Mouse (Mus musculus) lung, embryonic 14.5 days (tissue): ENCODE results near the gene Vav2. TPM values are rescaled to one million over a fixed set of nuclear protein-coding genes. Genes with fewer than 3 reads are reported as not detected.

Experiments
- ATAC-seq: fragments of 200-750 bp; cut with Nextera tagmentation; 2 replicates; pipeline ENCODE4 v1.8.0; 2017; ENCODE audit warnings: mild to moderate bottlenecking, moderate TSS enrichment, moderate library complexity; ENCODE audit not compliant: insufficient read depth
- DNase-seq: peaks from one replicate; pipeline ENCODE4 v3.0.0-alpha.2; 2015
- H3K27ac ChIP-seq: fragments of 300-500 bp; sonication (generic); 2 replicates; pipeline ENCODE4 v1.5.1; 2014; ENCODE audit warnings: low read depth, mild to moderate bottlenecking, moderate library complexity
- H3K27me3 ChIP-seq: fragments of 300-500 bp; sonication (generic); 2 replicates; pipeline ENCODE4 v1.6.1; 2014; ENCODE audit warnings: low read length, control low read depth; ENCODE audit not compliant: insufficient read depth
- H3K36me3 ChIP-seq: fragments of 300-500 bp; sonication (generic); 2 replicates; pipeline ENCODE4 v1.6.1; 2014; ENCODE audit warnings: control low read depth; ENCODE audit not compliant: insufficient read depth
- H3K4me1 ChIP-seq: fragments of 300-500 bp; sonication (generic); 2 replicates; pipeline ENCODE4 v1.6.1; 2014; ENCODE audit warnings: antibody characterized with exemption, control low read depth; ENCODE audit not compliant: insufficient read depth
- H3K4me2 ChIP-seq: fragments of 300-500 bp; sonication (generic); 2 replicates; pipeline ENCODE4 v1.6.1; 2014; ENCODE audit warnings: mild to moderate bottlenecking
- H3K4me3 ChIP-seq: fragments of 300-500 bp; sonication (generic); 2 replicates; pipeline ENCODE4 v1.5.1; 2014; ENCODE audit warnings: low read depth, low read length
- H3K9ac ChIP-seq: fragments of 300-500 bp; sonication (generic); 2 replicates; pipeline ENCODE4 v1.6.1; 2014
- H3K9me3 ChIP-seq: fragments of 300-500 bp; sonication (generic); 2 replicates; pipeline ENCODE4 v1.6.1; 2016; ENCODE audit warnings: low read depth, low read length, control low read depth
- CTCF ChIP-seq: IDR thresholded peaks from 2 replicates; pipeline ENCODE4 v1.5.1; 2016; ENCODE audit warnings: antibody characterized with exemption, low read depth
- WGBS: fragments of 180-500 bp; shearing (Covaris S2); extraction: QIAGEN DNeasy Blood & Tissue Kit; methylation state at CpG from one replicate; pipeline ENCODE4 v1.1.7; 2014; 5-methylcytosine and 5-hydroxymethylcytosine counted together
- polyA plus RNA-seq: library from polyadenylated mRNA; unstranded; fragments of >200 nt; fragmentation: Nextera tagmentation; extraction: Ambion mirVana; gene quantifications from 2 replicates; pipeline ENCODE4 v1.2.1, GENCODE M21; 2014

Gene Vav2
- polyA plus RNA-seq, 1 experiment from 2014 or later, result 8.6 TPM

DNA sequence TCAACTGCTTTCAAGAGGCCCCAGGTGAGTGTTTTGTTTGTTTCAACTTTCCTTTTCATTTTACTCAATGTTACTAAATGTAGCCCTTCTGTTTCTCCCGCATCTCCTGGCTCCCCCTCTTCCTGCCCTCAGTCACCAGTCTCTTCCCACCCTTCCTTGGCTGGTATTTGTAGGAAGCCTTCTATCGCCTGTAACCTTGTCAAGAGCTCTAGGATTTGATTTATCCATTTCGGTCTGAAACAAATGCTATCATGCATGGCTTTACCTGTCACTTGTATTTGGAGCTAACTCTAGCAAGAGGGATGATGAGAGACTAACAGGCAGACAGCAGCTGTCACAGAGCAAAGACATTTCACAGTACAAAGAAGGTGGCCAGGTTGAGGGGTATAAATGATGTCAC is 18.6 kb downstream of the Vav2 start:
- Histone ChIP-seq H3K4me3 (no peak overlapping the region), H3K4me1 (peaks cover 40% of the 10 kb centered on the region), H3K27ac (no peak overlapping the region), H3K27me3 (no peaks in the 10 kb centered on the region), H3K9me3 (no peaks in the 10 kb centered on the region), H3K36me3 (no peaks in the 10 kb centered on the region), H3K9ac (no peak overlapping the region), H3K4me2 (no peak overlapping the region)
- ATAC-seq (no peak), DNase-seq (no peak)
- no peak for TF ChIP-seq CTCF
- 49% methylated on average over 3 of the region's 3 CpGs for WGBS

DNA sequence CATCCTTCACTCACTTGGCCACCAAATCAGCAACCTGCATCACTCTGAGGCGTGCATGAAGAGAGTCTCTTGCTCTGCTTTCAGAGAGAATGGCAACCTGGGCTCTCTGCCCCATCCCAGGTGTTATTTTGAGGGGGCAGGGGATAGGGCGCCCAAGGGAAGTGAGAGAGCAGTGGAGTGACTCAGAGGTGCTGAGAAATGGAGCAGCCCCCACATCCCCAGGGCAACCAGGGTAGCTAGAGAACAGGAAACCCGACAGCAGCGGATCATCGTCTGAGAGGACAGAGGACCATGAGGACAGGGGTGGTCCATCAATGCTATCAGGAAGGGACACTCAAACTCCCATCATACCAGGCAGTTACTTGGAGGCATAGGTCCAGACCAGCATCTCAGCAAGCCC is 19.9 kb downstream of the Vav2 start:
- WGBS, result 76% methylated on average over 5 of the region's 5 CpGs
- Histone ChIP-seq H3K36me3 (no peaks in the 10 kb centered on the region), H3K4me1 (peaks cover 32% of the 10 kb centered on the region), H3K9me3 (no peaks in the 10 kb centered on the region), H3K4me2 (no peak overlapping the region), H3K27me3 (no peaks in the 10 kb centered on the region), H3K4me3 (no peak overlapping the region), H3K9ac (no peak overlapping the region), H3K27ac (no peak overlapping the region)
- ATAC-seq, result no peak
- no peak for DNase-seq
- TF ChIP-seq CTCF, result no peak

- no peak overlapping the region for H3K9ac ChIP-seq
- no peak for DNase-seq
- WGBS, result 50% methylated on average over 5 of the region's 5 CpGs
- H3K9me3 ChIP-seq, result no peaks in the 10 kb centered on the region
- H3K36me3 ChIP-seq, result no peaks in the 10 kb centered on the region
- no peak overlapping the region for H3K4me3 ChIP-seq
- ATAC-seq, result no peak
- H3K27ac ChIP-seq, result 0 out of 2 replicates have a peak overlapping the region, but pooled peaks have one; percentile 9
- TF ChIP-seq CTCF, result no peak
- H3K27me3 ChIP-seq, result no peaks in the 10 kb centered on the region
- H3K4me2 ChIP-seq, result no peak overlapping the region
- H3K4me1 ChIP-seq, result peaks cover 23% of the 10 kb centered on the region
Observed at GRCm38 (mm10) chr2:27405094-27405884, 21.5 kb downstream of the Vav2 start.

DNA sequence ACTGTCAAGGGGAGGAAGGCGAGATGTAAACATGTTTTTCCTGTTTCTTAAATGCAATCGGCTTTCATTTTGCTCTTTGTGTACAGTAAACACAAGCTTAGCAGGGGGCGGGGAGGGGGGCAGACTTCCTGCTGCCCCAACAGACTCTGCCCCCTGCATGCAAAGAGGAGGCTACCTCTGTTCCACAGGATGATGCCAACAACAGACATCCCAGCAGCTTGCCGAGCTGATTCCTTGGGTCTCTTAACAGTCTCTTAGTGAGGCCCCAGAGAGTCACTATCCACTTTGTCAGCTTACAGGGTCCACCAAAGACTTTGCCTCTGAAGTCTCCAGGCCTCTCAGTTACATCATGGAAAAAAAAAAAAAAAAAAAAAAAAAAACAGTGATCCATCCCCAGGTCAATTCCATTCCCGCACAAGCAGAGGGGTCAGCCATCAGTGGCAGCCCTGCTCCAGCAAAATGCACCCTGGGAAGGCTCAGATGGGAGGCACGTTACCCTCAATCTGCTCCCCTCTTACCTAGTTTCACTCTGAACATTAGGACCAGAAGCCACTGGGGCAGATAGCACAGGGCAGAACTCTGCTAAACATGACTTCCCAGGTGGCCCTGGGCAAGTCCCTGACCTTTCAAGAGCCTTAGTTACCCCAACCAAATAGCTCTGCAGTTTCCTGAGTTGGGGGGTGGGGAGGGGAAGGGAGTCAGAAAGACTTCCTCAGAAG is 22.3 kb downstream of the Vav2 start:
- no peaks in the 10 kb centered on the region for H3K27me3 ChIP-seq
- WGBS, result 41% methylated on average over 6 of the region's 6 CpGs
- H3K27ac ChIP-seq, result 0 out of 2 replicates have a peak overlapping the region, but pooled peaks have one; percentile 9
- ATAC-seq (no peak; the same call in 1 of the 2 replicates), DNase-seq (no peak)
- no peaks in the 10 kb centered on the region for H3K36me3 ChIP-seq
- peaks cover 23% of the 10 kb centered on the region for H3K4me1 ChIP-seq
- H3K9ac ChIP-seq, result no peak overlapping the region
- H3K9me3 ChIP-seq, result no peaks in the 10 kb centered on the region
- H3K4me3 ChIP-seq, result no peak overlapping the region
- no peak for TF ChIP-seq CTCF
- no peak overlapping the region for H3K4me2 ChIP-seq

DNA sequence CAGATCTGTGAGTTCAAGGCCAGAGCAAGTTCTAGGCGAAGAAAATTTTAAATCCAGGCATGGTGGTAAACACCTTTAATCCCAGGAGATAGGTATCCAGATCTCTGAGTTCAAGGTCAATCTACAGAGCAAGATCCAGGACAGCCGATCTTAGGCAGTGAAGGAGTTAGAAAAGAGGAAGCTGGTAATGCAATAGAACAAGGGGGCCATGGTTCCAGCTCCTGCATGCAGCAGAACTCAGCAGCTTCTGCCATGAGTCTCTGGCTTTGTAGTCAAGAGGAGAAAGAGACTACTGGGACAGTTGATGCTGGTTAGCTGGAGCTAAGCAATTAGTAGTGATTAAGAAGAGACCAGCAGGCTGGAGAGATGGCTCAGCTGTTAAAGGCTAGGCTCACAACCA is 25.3 kb downstream of the Vav2 start:
- TF ChIP-seq CTCF, result no peak
- Histone ChIP-seq H3K27me3 (no peaks in the 10 kb centered on the region), H3K36me3 (no peaks in the 10 kb centered on the region), H3K9me3 (peaks cover 3% of the 10 kb centered on the region; the same call in 1 of the 2 replicates), H3K9ac (no peak overlapping the region), H3K27ac (no peak overlapping the region), H3K4me1 (peaks cover 25% of the 10 kb centered on the region), H3K4me3 (no peak overlapping the region), H3K4me2 (no peak overlapping the region)
- ATAC-seq (no peak), DNase-seq (no peak)
- WGBS, result 76% methylated on average over 2 of the region's 2 CpGs

DNA sequence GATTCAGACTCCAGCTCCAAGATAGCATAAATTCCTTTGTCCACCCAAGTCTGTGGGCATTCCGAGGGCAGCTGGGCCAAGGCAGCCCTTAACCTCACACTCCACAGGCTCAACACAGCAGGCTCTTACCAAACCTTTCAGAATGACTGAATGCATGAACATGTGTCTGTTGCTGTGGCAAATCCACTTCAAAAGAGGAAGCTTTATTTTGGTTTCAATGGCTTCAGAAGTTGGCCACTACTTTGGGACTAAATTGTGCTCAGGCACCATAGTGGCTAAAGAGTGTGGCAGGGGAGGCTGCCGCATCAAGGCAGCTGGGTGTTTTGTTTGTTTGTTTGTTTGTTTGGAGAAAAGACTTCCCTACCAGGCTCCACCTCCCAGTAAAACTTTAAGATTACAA is 26.8 kb downstream of the Vav2 start:
- DNase-seq, result no peak
- Histone ChIP-seq H3K4me3 (no peak overlapping the region), H3K9ac (no peak overlapping the region), H3K27me3 (no peaks in the 10 kb centered on the region), H3K4me1 (peaks cover 18% of the 10 kb centered on the region), H3K27ac (no peak overlapping the region), H3K9me3 (peaks cover 3% of the 10 kb centered on the region; the same call in 1 of the 2 replicates), H3K36me3 (no peaks in the 10 kb centered on the region), H3K4me2 (no peak overlapping the region)
- TF ChIP-seq CTCF, result no peak
- 92% methylated on average over 2 of the region's 2 CpGs for WGBS
- ATAC-seq, result no peak
